Mouse (Mus musculus) cerebellum, adult 2 months (tissue): ENCODE results near the gene Sec1.

Experiments used
- CTCF ChIP-seq: fragments of 200-500 bp; IDR thresholded peaks from 2 replicates; pipeline ENCODE4 v1.5.1; 2011; ENCODE audit warnings: low read depth, mild to moderate bottlenecking, control low read depth, low read length, moderate library complexity, borderline replicate concordance; ENCODE audit not compliant: insufficient read depth
- POLR2A ChIP-seq: fragments of 200-500 bp; IDR thresholded peaks from 2 replicates; pipeline ENCODE4 v1.6.1; 2011; ENCODE audit warnings: low read length, control low read depth, borderline replicate concordance; ENCODE audit not compliant: insufficient read depth

DNA sequence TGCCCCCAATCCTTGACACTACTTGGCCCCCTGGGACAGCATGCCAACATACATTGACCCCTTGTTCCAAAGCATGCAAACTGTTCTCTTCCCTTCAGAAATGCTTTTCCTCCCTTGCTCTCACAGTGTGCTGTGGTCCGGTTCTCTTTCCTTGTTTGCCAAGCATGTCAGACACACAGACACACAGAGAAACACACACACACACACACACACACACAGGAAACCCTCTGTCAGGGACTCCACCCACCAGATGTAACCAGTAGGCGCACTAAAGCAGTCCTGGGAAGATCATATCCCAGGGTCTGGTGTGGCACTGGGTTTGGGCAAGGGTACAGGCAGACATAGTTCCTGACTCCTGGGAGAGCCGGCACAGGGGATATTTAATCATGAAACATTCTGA lies 7.4 kb downstream of the Sec1 start:
- TF ChIP-seq POLR2A (no peak), CTCF (no peak)
